Mouse (Mus musculus) liver, embryonic 14.5 days (tissue): ENCODE data around the gene Tmcc1. TPM values are rescaled to one million over a fixed set of nuclear protein-coding genes. Genes with fewer than 3 reads are reported as not detected.

Source experiments
- ATAC-seq: fragments of 200-750 bp; cut with Nextera tagmentation; 2 replicates; pipeline ENCODE4 v1.8.0; 2017; ENCODE audit warnings: moderate number of reproducible peaks, mild to moderate bottlenecking, moderate library complexity; ENCODE audit not compliant: insufficient read depth
- DNase-seq, 3 experiments: peaks; one replicate each; pipeline ENCODE4 v3.0.0-alpha.2; 2012 to 2013; ENCODE audit warnings: low read depth in 3 of 3, low spot score in 3 of 3
- H3K27ac ChIP-seq: fragments of 300-500 bp; sonication (generic); 2 replicates; pipeline ENCODE4 v1.5.1; 2014; ENCODE audit warnings: moderate library complexity, mild to moderate bottlenecking, control low read depth, inconsistent platforms
- H3K27me3 ChIP-seq: fragments of 300-500 bp; sonication (generic); 2 replicates; pipeline ENCODE4 v1.6.1; 2014; ENCODE audit warnings: mild to moderate bottlenecking, low read length, moderate library complexity; ENCODE audit not compliant: control insufficient read depth, insufficient read depth
- H3K36me3 ChIP-seq: fragments of 300-500 bp; sonication (generic); replicated peaks from 2 replicates; pipeline ENCODE4 v1.6.1; 2014; ENCODE audit warnings: low read depth; ENCODE audit not compliant: control insufficient read depth, insufficient read depth
- H3K4me1 ChIP-seq, 2 experiments: fragments of 200-500 bp in 1 of 2; fragments of 300-500 bp in 1 of 2; sonication (generic) in 1 of 2; replicated peaks; 2 replicates each; pipeline ENCODE4 v1.6.1; 2012 to 2014; ENCODE audit warnings: antibody characterized with exemption in 1 of 2, inconsistent platforms in 1 of 2, low read length in 1 of 2; ENCODE audit not compliant: control insufficient read depth in 2 of 2, insufficient read depth in 2 of 2
- H3K4me2 ChIP-seq: fragments of 300-500 bp; sonication (generic); 2 replicates; pipeline ENCODE4 v1.6.1; 2014; ENCODE audit warnings: low read depth, mild to moderate bottlenecking, control low read depth, moderate library complexity
- H3K4me3 ChIP-seq, 2 experiments: fragments of 200-500 bp in 1 of 2; fragments of 300-500 bp in 1 of 2; sonication (generic) in 1 of 2; 2 replicates each; pipeline ENCODE4 v1.5.1; 2012 to 2014; ENCODE audit warnings: low read depth in 2 of 2, low read length in 2 of 2, mild to moderate bottlenecking in 2 of 2, control low read depth in 1 of 2, inconsistent platforms in 1 of 2, moderate library complexity in 1 of 2; ENCODE audit not compliant: insufficient read depth in 1 of 2
- H3K9ac ChIP-seq: fragments of 300-500 bp; sonication (generic); replicated peaks from 2 replicates; pipeline ENCODE4 v1.6.1; 2014; ENCODE audit warnings: mild to moderate bottlenecking, control low read depth, moderate library complexity
- H3K9me3 ChIP-seq: fragments of 300-500 bp; sonication (generic); 2 replicates; pipeline ENCODE4 v1.6.1; 2016; ENCODE audit warnings: low read length, mixed read lengths; ENCODE audit not compliant: control insufficient read depth
- CTCF ChIP-seq: IDR thresholded peaks from 2 replicates; pipeline ENCODE4 v1.5.1; 2016; ENCODE audit warnings: antibody characterized with exemption, low read depth, control low read depth
- EP300 ChIP-seq: IDR thresholded peaks from 2 replicates; pipeline ENCODE4 v1.6.1; 2016; ENCODE audit warnings: antibody characterized with exemption, low read depth
- WGBS: fragments of 180-500 bp; shearing (Covaris S2); extraction: QIAGEN DNeasy Blood & Tissue Kit; methylation state at CpG from one replicate; pipeline ENCODE4 v1.1.7; 2014; ENCODE audit not compliant: insufficient replicate concordance; 5-methylcytosine and 5-hydroxymethylcytosine counted together
- polyA plus RNA-seq, 2 experiments: library from polyadenylated mRNA; depleted of rRNA in 1 of 2; stranded (reverse) in 1 of 2; unstranded in 1 of 2; fragments of >200 nt; fragmentation: Nextera tagmentation in 1 of 2; extraction: Ambion mirVana in 1 of 2; gene quantifications; 2 replicates each; pipeline versions ENCODE4 v1.2.1 to v1.2.3; 2012 to 2014

Tmcc1 gene
- polyA plus RNA-seq, 2 experiments = 2.6 to 3.2 TPM

GRCm38 (mm10) chr6:115990479-115990878, 202.8 kb downstream of the Tmcc1 start:
- DNase-seq (no peak), ATAC-seq (no peak)
- WGBS = 52% methylated on average over 9 of the region's 9 CpGs
- TF ChIP-seq EP300 (no peak), CTCF (no peak)
- no peak overlapping the region for H3K9ac ChIP-seq
- H3K4me2 ChIP-seq = no peak overlapping the region
- no peak overlapping the region; a peak in 1 of 4 replicates for H3K4me3 ChIP-seq
- H3K27ac ChIP-seq = no peak overlapping the region
- no peaks in the 10 kb centered on the region for H3K9me3 ChIP-seq
- H3K4me1 ChIP-seq = no peaks in the 10 kb centered on the region
- peaks cover 31% of the 10 kb centered on the region for H3K27me3 ChIP-seq
- no peaks in the 10 kb centered on the region for H3K36me3 ChIP-seq

GRCm38 (mm10) chr6:115990056-115990455, 203.2 kb downstream of the Tmcc1 start:
- TF ChIP-seq CTCF (no peak), EP300 (no peak)
- H3K27me3 ChIP-seq = peaks cover 31% of the 10 kb centered on the region
- ATAC-seq (no peak), DNase-seq (no peak)
- no peak overlapping the region for H3K9ac ChIP-seq
- H3K9me3 ChIP-seq = no peaks in the 10 kb centered on the region
- no peaks in the 10 kb centered on the region for H3K36me3 ChIP-seq
- H3K4me1 ChIP-seq = no peaks in the 10 kb centered on the region
- no peak overlapping the region for H3K4me3 ChIP-seq
- WGBS = 66% methylated on average over 3 of the region's 3 CpGs
- no peak overlapping the region for H3K4me2 ChIP-seq
- H3K27ac ChIP-seq = no peak overlapping the region

- 70% methylated on average over 4 of the region's 4 CpGs for WGBS
- Histone ChIP-seq H3K4me1 (no peaks in the 10 kb centered on the region), H3K9ac (no peak overlapping the region), H3K9me3 (no peaks in the 10 kb centered on the region), H3K27ac (no peak overlapping the region), H3K27me3 (peaks cover 31% of the 10 kb centered on the region), H3K36me3 (no peaks in the 10 kb centered on the region), H3K4me3 (no peak overlapping the region), H3K4me2 (no peak overlapping the region)
- no peak for TF ChIP-seq EP300
- TF ChIP-seq CTCF = no peak
- no peak for DNase-seq
- ATAC-seq = no peak
Observed at GRCm38 (mm10) chr6:115989607-115990006, 203.7 kb downstream of the Tmcc1 start.

- Histone ChIP-seq H3K27me3 (peaks cover 25% of the 10 kb centered on the region), H3K4me3 (no peak overlapping the region), H3K4me1 (no peaks in the 10 kb centered on the region), H3K9me3 (no peaks in the 10 kb centered on the region), H3K27ac (no peak overlapping the region), H3K4me2 (no peak overlapping the region), H3K9ac (no peak overlapping the region), H3K36me3 (no peaks in the 10 kb centered on the region)
- DNase-seq (no peak), ATAC-seq (no peak)
- 66% methylated on average over 5 of the region's 5 CpGs for WGBS
- no peak for TF ChIP-seq EP300
- no peak for TF ChIP-seq CTCF
Observed at GRCm38 (mm10) chr6:115989032-115989431, 204.3 kb downstream of the Tmcc1 start.

- ATAC-seq (no peak), DNase-seq (no peak)
- H3K4me3 ChIP-seq = no peak overlapping the region
- no peak for TF ChIP-seq EP300
- no peak for TF ChIP-seq CTCF
- no peaks in the 10 kb centered on the region for H3K36me3 ChIP-seq
- H3K27ac ChIP-seq = no peak overlapping the region
- WGBS = 43% methylated on average over 9 of the region's 9 CpGs
- H3K4me1 ChIP-seq = no peaks in the 10 kb centered on the region
- H3K27me3 ChIP-seq = peaks cover 7% of the 10 kb centered on the region
- H3K9ac ChIP-seq = no peak overlapping the region
- H3K9me3 ChIP-seq = no peaks in the 10 kb centered on the region
- no peak overlapping the region for H3K4me2 ChIP-seq
Observed at GRCm38 (mm10) chr6:115987096-115987747, 206.1 kb downstream of the Tmcc1 start.
